Mouse (Mus musculus): ENCODE results near the gene Gdpd4.

- TF ChIP-seq CTCF (IDR thresholded peaks at IDR 0.05; ENCODE audit: borderline replicate concordance, insufficient read depth, low read length) = no peak
- no peak for TF ChIP-seq POLR2A (IDR thresholded peaks at IDR 0.05; ENCODE audit: low read depth, low read length)
These were observed 176.1 kb downstream of the Gdpd4 start for GRCm38 (mm10) chr7:98095852-98096251.
